Mouse (Mus musculus) layer of hippocampus, postnatal 10 days (tissue): ENCODE measurements around the gene Slc22a1. TPM values are rescaled to one million over a fixed set of nuclear protein-coding genes. Genes with fewer than 3 reads are reported as not detected.
A peak's percentile ranks its signal among the peaks of the same experiment; 100 is the strongest.
"Not testable (repeated sequence)": the region's sequence is repeated elsewhere in the genome, so short reads cannot be mapped to it uniquely, and the experiment has no call there.

Experiments used
- DNase-seq, 2 experiments: peaks; one replicate each; pipeline ENCODE4 v3.0.0; 2021; ENCODE audit warnings: low spot score in 2 of 2
- total RNA-seq, 2 experiments: library from RNA; stranded (reverse); gene quantifications; 2 replicates each; pipeline ENCODE4 v1.2.3; 2021

Gene Slc22a1
- total RNA-seq, 2 experiments from 2014 or later: 1.9 TPM; not detected in 1

DNA sequence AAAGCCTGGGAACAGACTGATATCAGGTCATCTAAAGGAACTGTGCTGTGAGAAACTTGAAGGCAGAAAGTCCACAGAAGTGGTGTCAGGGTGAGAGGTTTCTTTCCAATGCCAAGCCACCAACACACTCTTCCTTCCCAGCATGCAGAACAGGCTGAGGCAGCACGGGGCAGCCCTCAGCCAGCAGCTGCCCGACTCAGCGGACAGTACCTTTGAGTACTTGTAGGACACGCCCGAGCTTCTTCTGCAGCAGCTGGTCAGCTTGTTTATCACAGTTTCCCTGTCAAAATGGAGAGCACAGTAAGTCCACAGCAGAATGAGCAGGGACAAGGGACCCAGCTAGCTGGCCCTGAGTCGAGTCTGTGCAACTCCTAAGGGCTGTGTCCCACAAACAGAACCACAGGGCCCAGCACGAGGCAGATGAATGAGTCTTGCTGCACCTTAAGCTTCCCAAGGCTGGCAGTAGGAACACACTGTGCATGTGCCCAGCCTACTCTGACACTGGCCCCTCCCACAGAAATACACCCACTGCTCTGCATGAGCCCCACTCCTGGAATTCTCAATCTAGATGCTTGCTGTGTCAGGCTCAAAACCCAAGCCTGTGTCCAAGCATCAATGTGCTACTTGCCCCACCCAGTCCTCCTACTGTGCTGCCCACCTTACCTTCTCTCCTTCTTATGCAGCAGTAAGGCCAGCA lies 9.4 kb upstream of the Slc22a1 start:
- DNase-seq: no peak

GRCm38 (mm10) chr17:12684412-12684811 lies 8.8 kb upstream of the Slc22a1 start:
- DNase-seq: no peak

GRCm38 (mm10) chr17:12683582-12683981 lies 8.0 kb upstream of the Slc22a1 start:
- no peak for DNase-seq

DNA sequence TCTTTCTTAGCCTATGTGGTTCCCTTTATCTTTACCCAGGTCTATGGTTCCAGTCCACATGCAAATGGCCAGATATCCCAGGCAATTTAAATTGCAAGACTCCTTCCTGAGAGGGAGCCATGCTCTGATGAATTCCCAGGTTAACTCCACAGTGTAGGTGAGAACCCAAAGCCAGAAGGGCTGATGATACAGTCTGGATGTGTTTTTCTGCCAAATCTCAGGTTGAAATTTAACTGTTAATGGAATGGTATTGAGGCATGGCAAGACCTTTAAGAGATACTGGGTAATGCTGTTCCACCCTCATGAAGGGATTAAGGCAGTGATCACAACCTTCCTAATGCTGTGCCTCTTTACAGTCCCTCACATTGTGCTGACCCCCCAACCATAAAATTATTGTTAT lies 2.6 kb upstream of the Slc22a1 start:
- DNase-seq: no peak

- DNase-seq: no peak
Observed at GRCm38 (mm10) chr17:12677139-12677538, 1.5 kb upstream of the Slc22a1 start.

GRCm38 (mm10) chr17:12674980-12675379 lies 649 bp downstream of the Slc22a1 start:
- DNase-seq: not testable (repeated sequence)

- DNase-seq: no peak
Observed at GRCm38 (mm10) chr17:12673871-12674270, 1.8 kb downstream of the Slc22a1 start.

DNA sequence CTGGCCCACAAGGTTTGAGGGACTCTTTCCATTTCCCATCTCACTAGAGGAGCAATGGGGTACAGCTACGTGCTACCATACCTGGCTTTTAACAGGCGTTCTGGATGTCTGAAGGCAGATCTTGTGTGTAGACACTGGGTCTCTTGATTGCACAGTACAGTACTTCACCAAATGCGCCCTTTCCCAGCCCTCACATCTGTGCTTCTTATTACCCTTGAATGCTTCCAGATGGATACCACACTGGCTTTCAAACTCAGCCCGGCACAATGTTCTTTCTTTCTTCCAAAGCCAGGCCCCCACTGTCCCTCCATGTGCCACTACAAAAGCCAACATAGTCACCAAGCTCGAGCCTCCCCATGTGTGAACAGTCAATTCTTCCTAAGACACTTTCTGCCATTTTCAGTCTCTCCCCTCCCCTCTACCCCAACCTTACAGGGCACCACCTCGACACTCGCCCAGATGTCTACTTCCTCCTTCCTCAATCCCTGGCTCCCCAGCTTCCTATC lies 3.3 kb downstream of the Slc22a1 start:
- DNase-seq: no peak

GRCm38 (mm10) chr17:12671029-12671605 lies 4.5 kb downstream of the Slc22a1 start:
- no peak for DNase-seq

GRCm38 (mm10) chr17:12669363-12669679 lies 6.3 kb downstream of the Slc22a1 start:
- DNase-seq: no peak

GRCm38 (mm10) chr17:12668478-12669362 lies 6.9 kb downstream of the Slc22a1 start:
- DNase-seq: no peak

DNA sequence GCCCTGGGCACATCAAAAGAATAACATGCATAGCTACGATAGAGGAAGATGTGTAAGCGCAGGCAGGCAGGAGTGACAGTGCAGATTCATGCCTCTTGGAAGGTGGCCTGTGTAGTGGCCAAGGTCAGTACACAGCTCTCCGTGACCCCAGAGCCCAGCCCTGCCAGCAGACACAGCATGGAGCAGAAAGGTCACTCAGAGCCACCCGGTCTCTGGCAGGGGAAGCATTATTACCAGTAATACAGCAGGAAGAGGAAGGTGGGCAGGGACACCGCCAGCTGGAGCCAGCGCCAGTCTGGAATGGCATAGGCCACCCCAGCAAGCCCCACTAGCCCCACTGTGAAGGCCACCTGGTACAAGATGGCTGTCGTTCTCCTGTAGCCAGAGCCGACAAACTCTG lies 11.5 kb downstream of the Slc22a1 start:
- no peak for DNase-seq

- peak; percentile 26 to 47 for DNase-seq
Observed at GRCm38 (mm10) chr17:12660572-12661260, 14.9 kb downstream of the Slc22a1 start.

GRCm38 (mm10) chr17:12659233-12659632 lies 16.4 kb downstream of the Slc22a1 start:
- DNase-seq: no peak

GRCm38 (mm10) chr17:12658784-12659183 lies 16.8 kb downstream of the Slc22a1 start:
- no peak for DNase-seq

- DNase-seq: no peak
Observed at GRCm38 (mm10) chr17:12655826-12656225, 19.8 kb downstream of the Slc22a1 start.

- DNase-seq: no peak
Observed at GRCm38 (mm10) chr17:12654061-12654460, 21.6 kb downstream of the Slc22a1 start.

DNA sequence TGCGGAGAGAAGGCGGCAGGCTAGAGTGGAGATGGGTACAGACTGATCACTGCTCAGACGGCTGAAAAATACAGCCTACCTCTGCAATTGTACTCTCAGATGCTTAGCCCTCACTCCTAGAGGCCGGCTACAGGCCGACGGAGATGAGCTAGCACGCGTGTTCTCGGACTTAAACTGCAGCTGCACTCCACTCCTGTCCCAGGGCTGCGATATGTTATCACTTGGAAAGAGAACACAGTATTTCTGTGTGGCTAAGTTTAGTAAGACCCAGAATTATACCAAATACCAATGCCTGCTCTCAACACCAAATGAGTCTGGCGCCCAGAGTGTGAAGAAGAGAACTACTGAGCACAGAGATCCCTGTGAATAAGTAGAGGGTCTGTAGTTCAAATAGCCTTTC lies 23.0 kb downstream of the Slc22a1 start:
- DNase-seq: no peak

DNA sequence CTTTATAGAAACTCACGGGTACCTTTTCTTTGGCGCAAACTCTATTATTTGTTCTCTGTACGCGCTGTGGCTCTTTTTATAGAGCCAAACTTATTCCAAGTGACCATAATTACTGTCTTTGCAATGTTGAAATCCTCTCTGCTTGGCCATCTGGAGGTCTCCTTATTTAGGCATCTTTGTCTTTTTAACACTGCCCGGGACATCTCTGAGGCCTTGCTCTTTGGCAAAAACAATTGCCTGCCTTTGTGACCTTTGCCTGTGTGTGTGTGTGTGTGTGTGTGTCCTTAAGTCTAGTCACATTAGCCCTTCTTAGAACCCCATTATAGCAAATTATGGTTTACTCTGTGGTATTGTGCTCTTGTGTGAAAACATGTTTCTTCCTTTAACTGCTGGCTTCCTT lies 30.2 kb downstream of the Slc22a1 start:
- no peak for DNase-seq

- DNase-seq: no peak
Observed at GRCm38 (mm10) chr17:12641087-12641486, 34.5 kb downstream of the Slc22a1 start.

GRCm38 (mm10) chr17:12639585-12639984 lies 36.0 kb downstream of the Slc22a1 start:
- no peak for DNase-seq
